Mouse (Mus musculus) hindbrain, embryonic 13.5 days (tissue): ENCODE data around the gene Aldh2. TPM values are rescaled to one million over a fixed set of nuclear protein-coding genes. Genes with fewer than 3 reads are reported as not detected.

Experiments
- ATAC-seq: fragments of 200-750 bp; cut with Nextera tagmentation; 2 replicates; pipeline ENCODE4 v1.8.0; 2017; ENCODE audit warnings: moderate TSS enrichment; ENCODE audit not compliant: low FRiP score
- H3K27ac ChIP-seq: fragments of 300-500 bp; sonication (generic); 2 replicates; pipeline ENCODE4 v1.5.1; 2015; ENCODE audit warnings: inconsistent platforms, mild to moderate bottlenecking, moderate library complexity
- H3K27me3 ChIP-seq: fragments of 300-500 bp; sonication (generic); 2 replicates; pipeline ENCODE4 v1.6.1; 2015; ENCODE audit warnings: mild to moderate bottlenecking, inconsistent platforms
- H3K36me3 ChIP-seq: fragments of 300-500 bp; sonication (generic); 2 replicates; pipeline ENCODE4 v1.6.1; 2015; ENCODE audit warnings: mild to moderate bottlenecking, inconsistent platforms
- H3K4me1 ChIP-seq: fragments of 300-500 bp; sonication (generic); replicated peaks from 2 replicates; pipeline ENCODE4 v1.6.1; 2015; ENCODE audit warnings: inconsistent platforms
- H3K4me2 ChIP-seq: fragments of 300-500 bp; sonication (generic); 2 replicates; pipeline ENCODE4 v1.6.1; 2015; ENCODE audit warnings: inconsistent platforms, mild to moderate bottlenecking, moderate library complexity
- H3K4me3 ChIP-seq: fragments of 300-500 bp; sonication (generic); 2 replicates; pipeline ENCODE4 v1.5.1; 2015; ENCODE audit warnings: mild to moderate bottlenecking, inconsistent platforms
- H3K9ac ChIP-seq: fragments of 300-500 bp; sonication (generic); 2 replicates; pipeline ENCODE4 v1.6.1; 2015; ENCODE audit warnings: mild to moderate bottlenecking, inconsistent platforms
- H3K9me3 ChIP-seq: fragments of 300-500 bp; sonication (generic); 2 replicates; pipeline ENCODE4 v1.6.1; 2016; ENCODE audit warnings: inconsistent platforms
- WGBS: fragments of 180-500 bp; shearing (Covaris S2); methylation state at CpG from one replicate; pipeline ENCODE4 v1.1.7; 2015; 5-methylcytosine and 5-hydroxymethylcytosine counted together
- polyA plus RNA-seq: library from polyadenylated mRNA; unstranded; fragments of >200 nt; fragmentation: Nextera tagmentation; extraction: Ambion mirVana; gene quantifications from 2 replicates; pipeline ENCODE4 v1.2.1, GENCODE M21; 2015

Gene Aldh2
- polyA plus RNA-seq, 1 experiment from 2014 or later: 109 TPM

DNA sequence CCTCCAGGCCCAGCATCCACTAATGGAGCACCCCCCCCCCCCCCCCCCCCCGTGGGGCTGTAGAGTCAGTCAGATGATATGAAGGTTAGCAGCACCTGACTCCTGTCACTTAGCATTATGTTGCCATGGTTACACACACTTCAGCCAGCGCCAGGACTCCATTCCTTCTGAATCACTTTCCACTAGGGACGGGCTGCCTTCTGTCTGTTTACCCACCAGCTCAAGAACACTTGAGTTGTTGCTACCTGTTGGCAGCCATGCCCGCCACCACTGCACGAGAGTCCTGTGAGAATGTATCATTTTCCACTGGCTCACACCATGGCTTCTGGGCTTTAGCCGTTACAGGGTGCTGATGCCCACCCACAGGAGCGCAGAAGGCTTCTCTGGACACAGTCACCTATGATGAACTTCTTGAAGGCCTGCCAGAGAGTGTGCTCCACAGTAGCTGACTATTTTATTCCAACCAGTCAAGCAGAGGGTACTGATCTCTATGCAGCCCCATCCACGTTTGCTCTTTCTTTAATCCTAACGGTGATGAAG, 23.7 kb downstream of the Aldh2 start:
- Histone ChIP-seq H3K4me3 (no peak overlapping the region), H3K36me3 (peaks cover 59% of the 10 kb centered on the region), H3K27me3 (no peaks in the 10 kb centered on the region), H3K4me2 (no peak overlapping the region), H3K9me3 (no peaks in the 10 kb centered on the region), H3K4me1 (no peaks in the 10 kb centered on the region), H3K27ac (no peak overlapping the region), H3K9ac (no peak overlapping the region)
- 75% methylated on average over 9 of the region's 9 CpGs for WGBS
- ATAC-seq: no peak

DNA sequence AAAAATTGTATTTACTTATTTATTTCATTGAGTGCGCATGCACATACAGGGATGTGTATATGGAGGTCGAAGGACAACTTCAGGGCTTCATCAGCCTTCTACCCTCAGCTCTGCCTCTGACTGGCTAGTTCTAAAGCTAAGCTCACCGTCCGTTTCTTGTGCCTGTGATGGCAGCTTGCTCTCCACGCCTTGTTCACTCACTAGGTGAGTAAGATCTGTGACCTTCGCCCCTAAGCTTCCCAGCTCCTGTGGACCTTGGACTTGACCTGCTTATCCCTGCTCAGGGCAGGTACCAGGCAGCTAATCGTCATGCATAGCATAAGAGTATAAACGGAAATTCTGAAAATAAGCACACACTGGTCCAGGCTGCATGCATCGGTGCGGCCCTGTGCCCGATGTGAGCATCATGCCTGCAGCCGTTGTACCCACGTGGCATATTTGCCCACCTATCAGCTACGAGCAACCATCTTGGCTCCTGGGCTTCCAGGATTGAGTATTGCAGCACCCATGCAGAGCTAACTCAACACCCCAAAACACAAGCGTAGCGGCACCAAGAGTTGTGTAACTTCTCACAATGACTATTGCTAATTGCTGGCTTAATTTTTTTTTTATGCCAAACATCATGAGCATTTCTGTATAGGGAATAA, 27.5 kb downstream of the Aldh2 start:
- 93% methylated on average over 16 of the region's 16 CpGs for WGBS
- H3K27ac ChIP-seq: no peak overlapping the region
- no peak overlapping the region for H3K9ac ChIP-seq
- peaks cover 25% of the 10 kb centered on the region for H3K36me3 ChIP-seq
- H3K9me3 ChIP-seq: no peaks in the 10 kb centered on the region
- H3K4me2 ChIP-seq: no peak overlapping the region
- no peaks in the 10 kb centered on the region for H3K27me3 ChIP-seq
- H3K4me3 ChIP-seq: no peak overlapping the region
- ATAC-seq: no peak
- H3K4me1 ChIP-seq: no peaks in the 10 kb centered on the region

DNA sequence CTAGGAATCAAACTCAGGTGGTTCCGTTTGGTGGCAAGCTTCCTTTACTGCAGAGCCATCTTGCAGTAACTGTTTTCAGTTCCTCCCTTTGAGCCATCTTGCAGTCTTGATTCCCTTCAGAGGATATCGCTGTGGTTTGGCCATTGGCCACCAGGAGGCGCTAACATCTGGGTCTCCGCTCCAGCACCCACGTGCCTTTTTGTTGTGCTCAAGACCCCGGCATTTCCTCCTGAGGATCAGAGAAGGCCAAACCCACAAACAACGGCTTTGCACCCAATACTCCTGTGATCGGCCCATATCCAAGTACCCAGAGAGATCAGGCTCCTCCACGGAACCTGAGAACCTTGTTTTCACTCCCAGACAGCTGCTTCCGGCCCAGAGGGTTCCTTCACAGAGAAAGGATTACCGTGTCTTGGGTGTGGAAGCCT, 29.1 kb downstream of the Aldh2 start:
- no peaks in the 10 kb centered on the region for H3K27me3 ChIP-seq
- H3K4me2 ChIP-seq: peak overlapping the region; percentile 31
- H3K9me3 ChIP-seq: no peaks in the 10 kb centered on the region
- no peak overlapping the region for H3K27ac ChIP-seq
- H3K4me3 ChIP-seq: no peak overlapping the region
- no peak overlapping the region for H3K9ac ChIP-seq
- peaks cover 14% of the 10 kb centered on the region; the same call in 1 of the 2 replicates for H3K36me3 ChIP-seq
- WGBS: 15% methylated on average over 11 of the region's 11 CpGs
- no peak for ATAC-seq
- H3K4me1 ChIP-seq: no peaks in the 10 kb centered on the region

DNA sequence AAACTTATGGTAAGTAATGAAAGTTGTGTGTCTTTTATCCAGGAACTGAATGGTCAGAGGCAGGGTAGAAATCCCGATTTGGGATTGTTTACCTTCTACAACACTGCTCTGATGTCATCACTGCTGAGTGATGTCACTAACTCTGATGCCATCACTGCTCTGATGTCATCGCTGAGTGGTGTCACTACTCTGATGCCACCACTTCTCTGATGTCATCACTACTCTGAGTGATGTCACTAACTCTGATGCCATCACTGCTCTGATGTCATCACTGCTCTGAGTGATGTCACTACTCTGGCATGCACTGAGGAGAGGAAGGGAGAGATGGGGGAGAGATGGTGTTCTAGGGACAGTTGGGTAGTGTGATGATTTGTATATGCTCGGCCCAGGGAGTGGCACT, 31.2 kb downstream of the Aldh2 start:
- Histone ChIP-seq H3K9ac (no peak overlapping the region), H3K4me1 (no peaks in the 10 kb centered on the region), H3K9me3 (no peaks in the 10 kb centered on the region), H3K36me3 (peaks cover under 1% of the 10 kb centered on the region; the same call in 1 of the 2 replicates), H3K4me2 (no peak overlapping the region), H3K27me3 (no peaks in the 10 kb centered on the region), H3K4me3 (no peak overlapping the region), H3K27ac (no peak overlapping the region)
- 91% methylated on average over 3 of the region's 3 CpGs for WGBS
- ATAC-seq: no peak

DNA sequence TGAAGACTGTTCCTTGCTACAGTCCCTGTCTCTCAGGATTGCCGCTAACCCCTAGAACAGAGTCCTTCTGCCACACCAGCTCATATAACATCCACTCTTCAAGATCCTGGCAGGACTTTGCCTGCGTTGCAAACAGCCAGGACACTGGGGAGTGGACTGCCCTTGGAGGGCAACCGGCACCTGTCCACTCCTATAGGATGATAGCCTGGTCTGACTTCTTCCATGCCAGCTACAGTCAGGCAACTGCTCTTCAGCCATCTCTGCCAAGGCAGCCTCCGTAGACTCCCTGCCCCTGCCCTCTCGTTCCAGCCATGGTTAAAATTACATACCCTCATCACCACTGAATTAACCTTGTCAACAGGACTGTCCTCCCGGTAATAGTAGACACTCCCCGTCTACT, 44.4 kb downstream of the Aldh2 start:
- H3K4me1 ChIP-seq: peaks cover 16% of the 10 kb centered on the region
- no peak for ATAC-seq
- no peaks in the 10 kb centered on the region for H3K9me3 ChIP-seq
- H3K4me3 ChIP-seq: no peak overlapping the region
- no peak overlapping the region for H3K9ac ChIP-seq
- WGBS: 90% methylated on average over 7 of the region's 7 CpGs
- no peaks in the 10 kb centered on the region for H3K27me3 ChIP-seq
- no peaks in the 10 kb centered on the region for H3K36me3 ChIP-seq
- H3K27ac ChIP-seq: no peak overlapping the region
- H3K4me2 ChIP-seq: no peak overlapping the region

DNA sequence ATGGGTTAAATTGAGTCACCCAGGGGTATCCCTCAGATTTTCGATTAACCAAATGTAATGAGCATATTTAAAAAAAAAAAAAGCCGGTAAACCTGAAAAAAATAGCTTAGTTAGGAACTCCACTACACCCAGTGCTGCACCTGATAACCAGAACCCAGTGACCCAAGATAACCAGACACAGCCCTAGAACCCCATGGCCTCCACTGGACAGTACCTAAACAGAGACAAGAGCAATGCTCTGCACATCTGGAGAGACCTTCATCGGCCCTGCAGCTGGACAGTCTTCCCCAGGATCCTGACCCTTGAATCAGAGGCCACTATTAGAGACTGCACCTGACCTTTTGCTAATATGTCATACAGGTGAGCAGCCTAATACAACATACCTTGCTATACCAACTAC, 46.5 kb downstream of the Aldh2 start:
- 0 out of 2 replicates have a peak overlapping the region, but pooled peaks have one; percentile 99 for H3K9ac ChIP-seq
- WGBS: 99% methylated on average over 3 of the region's 3 CpGs
- H3K27ac ChIP-seq: no peak overlapping the region
- peaks cover 36% of the 10 kb centered on the region for H3K4me1 ChIP-seq
- H3K4me3 ChIP-seq: no peak overlapping the region
- no peak for ATAC-seq
- no peaks in the 10 kb centered on the region for H3K36me3 ChIP-seq
- H3K27me3 ChIP-seq: no peaks in the 10 kb centered on the region
- H3K4me2 ChIP-seq: no peak overlapping the region
- no peaks in the 10 kb centered on the region for H3K9me3 ChIP-seq

DNA sequence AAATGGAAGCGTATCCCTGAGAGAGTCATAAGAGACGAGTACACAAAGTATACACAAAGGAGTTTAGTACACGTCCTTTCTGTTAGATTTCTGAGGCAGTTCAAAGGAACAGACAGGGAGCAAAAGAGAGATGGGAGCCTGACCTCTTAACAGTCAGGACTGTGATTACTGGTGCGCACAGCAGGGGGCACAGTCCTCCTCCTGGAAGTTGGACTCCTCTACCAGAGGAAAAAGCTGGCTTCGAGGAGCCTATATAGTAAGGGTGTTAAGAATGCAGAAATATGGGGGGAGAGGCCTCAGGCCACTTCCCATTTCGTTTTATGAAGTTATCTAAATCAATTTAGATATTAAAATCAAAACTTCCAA, 47.1 kb downstream of the Aldh2 start:
- Histone ChIP-seq H3K9ac (peak overlapping the region; percentile 99), H3K27ac (peak overlapping the region; percentile 97), H3K36me3 (no peaks in the 10 kb centered on the region), H3K4me3 (peak overlapping the region; percentile 100), H3K9me3 (no peaks in the 10 kb centered on the region), H3K4me2 (peak overlapping the region; percentile 69), H3K4me1 (peaks cover 38% of the 10 kb centered on the region), H3K27me3 (no peaks in the 10 kb centered on the region)
- ATAC-seq: peak; percentile 17
- 47% methylated on average over 6 of the region's 6 CpGs for WGBS

DNA sequence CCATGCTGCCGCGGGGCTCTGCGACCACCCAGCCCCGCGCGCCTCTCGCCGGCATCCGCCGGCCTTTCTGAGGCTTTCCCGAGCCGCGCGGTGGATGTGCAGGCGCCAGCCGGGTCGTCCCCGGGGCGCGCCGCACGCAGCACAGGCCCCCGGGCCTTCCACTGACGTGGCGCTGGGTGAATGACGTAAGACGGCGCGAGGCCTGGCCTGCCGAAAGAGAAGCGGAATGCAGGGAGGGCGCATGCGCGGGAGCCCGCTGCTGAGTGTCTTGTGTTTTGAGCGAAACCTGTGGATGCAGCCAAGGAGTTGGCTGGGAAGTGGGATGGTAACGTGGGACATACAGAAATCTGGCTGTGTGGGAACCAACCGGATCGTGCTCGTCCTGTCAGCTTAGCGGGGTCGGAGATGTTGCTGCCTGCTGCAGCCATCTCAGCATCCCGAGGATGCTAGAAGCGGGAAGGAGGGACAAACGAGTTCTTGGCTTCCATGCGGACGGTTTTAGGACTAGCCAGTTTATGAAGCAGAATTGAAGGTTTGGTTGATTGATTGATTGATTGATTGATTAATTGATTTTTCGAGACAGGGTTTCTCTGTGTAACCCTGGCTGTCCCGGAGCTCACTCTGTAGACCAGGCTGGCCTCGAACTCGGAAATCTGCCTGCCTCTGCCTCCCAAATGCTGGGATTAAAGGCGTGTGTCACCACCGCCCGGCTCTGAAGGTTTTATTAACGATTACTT, 47.7 kb downstream of the Aldh2 start, which contains the start of gene Mapkapk5:
Mapkapk5 (minus strand) TSS at position 113 of the 737 bp plus-strand sequence.
- Histone ChIP-seq H3K9me3 (no peaks in the 10 kb centered on the region), H3K27ac (peak within 1 kb of the TSS; percentile 97), H3K9ac (peak within 1 kb of the TSS; percentile 99), H3K36me3 (no peaks in the 10 kb centered on the region), H3K4me1 (peaks cover 38% of the 10 kb centered on the region), H3K27me3 (no peaks in the 10 kb centered on the region), H3K4me3 (peak within 1 kb of the TSS; percentile 100), H3K4me2 (peak within 1 kb of the TSS; percentile 80)
- WGBS: 2% methylated on average over 55 of the region's 55 CpGs
- peak; percentile 91 for ATAC-seq

DNA sequence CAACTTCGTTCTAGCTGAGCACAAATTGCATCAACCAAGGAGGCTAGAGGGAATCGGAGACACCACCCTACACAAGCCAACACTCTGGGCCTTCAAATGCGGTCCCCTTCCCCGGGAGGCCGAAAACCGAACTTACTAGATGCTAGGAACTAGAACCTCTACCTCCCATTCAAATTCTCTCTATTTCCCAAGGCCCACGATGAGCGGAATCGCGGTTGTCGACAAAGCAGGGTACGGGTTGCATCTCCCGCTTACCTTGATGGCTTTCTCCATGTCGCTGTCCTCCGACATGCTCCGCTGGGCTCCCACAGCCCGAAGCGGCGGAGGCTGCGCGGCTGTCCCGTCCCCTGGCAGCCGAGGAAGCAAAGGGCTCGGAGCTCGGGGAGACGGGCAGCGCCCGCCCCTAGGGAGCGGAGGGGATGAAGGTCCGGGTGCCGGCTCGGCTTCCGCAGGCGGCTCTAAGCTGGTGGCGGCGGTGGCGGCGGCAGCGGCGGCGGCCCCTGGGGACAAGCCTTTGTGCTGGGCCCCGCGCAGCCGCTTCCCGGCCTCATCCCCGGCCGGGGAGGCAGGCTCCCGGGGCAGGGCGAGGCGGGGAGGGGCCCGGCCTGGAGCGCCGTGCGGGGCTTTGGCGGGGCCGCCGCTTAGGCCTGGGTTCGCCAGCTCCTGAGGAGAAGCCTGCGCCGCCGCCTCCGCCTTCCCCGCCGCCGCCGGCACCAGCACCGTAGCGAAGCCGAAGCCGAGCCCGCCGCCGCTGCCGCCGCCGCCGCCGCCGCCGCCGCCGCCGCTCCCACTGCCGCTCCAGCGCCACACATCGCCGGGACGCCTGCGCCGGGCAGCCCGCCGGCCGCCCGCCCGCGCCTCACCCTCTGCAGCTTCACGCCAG, 48.5 kb downstream of the Aldh2 start, which contains the start of the genes Adam1a and Gm42878:
Adam1a (minus strand) TSS at position 573 of the 883 bp plus-strand sequence.
Gm42878 (minus strand) TSS at position 573 of the 883 bp plus-strand sequence.
- H3K4me1 ChIP-seq: peaks cover 38% of the 10 kb centered on the region
- H3K9me3 ChIP-seq: no peaks in the 10 kb centered on the region
- H3K4me2 ChIP-seq: peak within 1 kb of the TSS; percentile 80
- H3K36me3 ChIP-seq: no peaks in the 10 kb centered on the region
- peak within 1 kb of the TSS; percentile 99 for H3K9ac ChIP-seq
- peak within 1 kb of the TSS; percentile 100 for H3K4me3 ChIP-seq
- ATAC-seq: peak; percentile 66
- no peaks in the 10 kb centered on the region for H3K27me3 ChIP-seq
- under 1% methylated on average over 59 of the region's 97 CpGs for WGBS
- H3K27ac ChIP-seq: peak within 1 kb of the TSS; percentile 97

DNA sequence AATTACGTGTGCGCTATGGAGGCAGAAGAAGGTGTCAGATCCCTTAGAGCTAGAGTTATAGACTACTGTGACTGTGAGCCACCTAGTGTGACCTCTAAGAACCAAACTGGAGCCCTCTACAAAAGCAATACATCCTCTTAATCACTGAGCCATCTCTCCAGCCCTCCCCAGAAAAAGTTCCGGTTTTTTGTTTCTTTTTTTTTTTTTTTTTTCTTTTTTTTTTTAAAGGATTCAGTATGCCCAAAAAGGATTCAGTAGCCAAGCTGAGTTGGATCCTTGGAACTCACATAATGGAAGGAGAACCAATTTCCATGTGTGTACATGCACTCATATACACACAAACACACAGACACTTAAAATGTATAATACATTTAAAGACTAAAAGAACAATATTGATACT, 50.3 kb downstream of the Aldh2 start:
- Histone ChIP-seq H3K27ac (no peak overlapping the region), H3K36me3 (peaks cover 3% of the 10 kb centered on the region; the same call in 1 of the 2 replicates), H3K9me3 (no peaks in the 10 kb centered on the region), H3K4me1 (peaks cover 38% of the 10 kb centered on the region), H3K4me2 (no peak overlapping the region), H3K9ac (peak overlapping the region; percentile 46; the same call in 1 of the 2 replicates), H3K27me3 (no peaks in the 10 kb centered on the region), H3K4me3 (no peak overlapping the region)
- 87% methylated on average over 3 of the region's 3 CpGs for WGBS
- ATAC-seq: no peak

DNA sequence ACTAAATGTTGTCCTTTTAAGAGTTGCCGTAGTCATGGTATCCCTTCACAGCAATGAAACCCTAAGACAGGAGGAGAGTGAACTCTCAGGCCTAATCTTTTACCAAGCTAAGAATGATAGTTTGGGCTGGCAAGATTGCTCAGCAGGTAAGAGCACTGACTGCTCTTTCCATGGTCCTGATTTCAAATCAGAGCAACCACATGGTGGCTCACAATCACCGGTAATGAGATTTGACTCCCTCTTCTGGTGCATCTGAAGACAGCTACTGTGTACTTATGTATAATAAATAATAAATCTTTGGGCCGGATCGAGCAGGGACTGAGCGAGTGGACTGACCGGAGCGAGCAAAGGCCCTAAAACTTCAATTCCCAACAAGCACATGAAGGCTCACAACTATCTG, 52.4 kb downstream of the Aldh2 start:
- H3K9me3 ChIP-seq: no peaks in the 10 kb centered on the region
- WGBS: 88% methylated on average over 7 of the region's 7 CpGs
- H3K36me3 ChIP-seq: peaks cover 16% of the 10 kb centered on the region
- H3K9ac ChIP-seq: no peak overlapping the region
- peaks cover 30% of the 10 kb centered on the region for H3K4me1 ChIP-seq
- no peak overlapping the region for H3K4me2 ChIP-seq
- ATAC-seq: no peak
- no peak overlapping the region for H3K4me3 ChIP-seq
- H3K27me3 ChIP-seq: no peaks in the 10 kb centered on the region
- no peak overlapping the region for H3K27ac ChIP-seq

DNA sequence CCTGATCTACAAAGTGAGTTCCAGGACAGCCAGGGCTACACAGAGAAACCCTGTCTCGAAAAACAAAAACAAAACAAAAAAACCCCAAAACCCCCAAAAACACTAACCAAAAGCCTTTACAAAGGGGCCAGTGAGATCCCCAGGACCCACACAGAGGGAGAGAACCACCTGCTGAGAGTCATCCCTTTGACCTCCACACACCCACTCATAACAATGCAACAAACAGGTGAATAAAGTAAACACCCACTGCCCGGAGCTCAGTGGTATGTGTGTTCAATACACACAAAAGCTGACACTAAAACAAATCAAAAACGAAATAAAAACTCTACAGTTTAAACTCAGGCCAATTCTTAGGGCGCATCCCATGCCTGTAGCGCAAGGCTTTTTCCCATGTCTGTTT, 53.6 kb downstream of the Aldh2 start:
- H3K4me3 ChIP-seq: no peak overlapping the region
- H3K9ac ChIP-seq: no peak overlapping the region
- no peak for ATAC-seq
- H3K4me2 ChIP-seq: no peak overlapping the region
- 91% methylated on average over 5 of the region's 5 CpGs for WGBS
- H3K4me1 ChIP-seq: peaks cover 29% of the 10 kb centered on the region
- no peak overlapping the region for H3K27ac ChIP-seq
- no peaks in the 10 kb centered on the region for H3K9me3 ChIP-seq
- H3K36me3 ChIP-seq: peaks cover 28% of the 10 kb centered on the region
- no peaks in the 10 kb centered on the region for H3K27me3 ChIP-seq
